8 mouse cellular contexts compared by ENCODE assay signal in genomic region chr8:125568851-125569532, GRCm38 (mm10). TPM values are rescaled to one million over a fixed set of nuclear protein-coding genes. Genes with fewer than 3 reads are reported as not detected.
DNase-seq lines count a peak whose midpoint lies in the region; ATAC-seq lines count a peak whose summit lies in the region.

No protein-coding gene starts in this region.

- H3K9ac ChIP-seq in embryonic facial prominence, embryonic 13.5 days: peak overlapping the region; percentile 83
- peak overlapping the region; percentile 86 for H3K9ac ChIP-seq in heart, embryonic 15.5 days
- peak overlapping the region; percentile 57 for H3K9ac ChIP-seq in liver, embryonic 16.5 days (ENCODE audit: low read depth, low read length)
- H3K9ac ChIP-seq in neural tube, embryonic 11.5 days (ENCODE audit: low read length): peak overlapping the region; percentile 77

- peak overlapping the region; percentile 94 for H3K4me2 ChIP-seq in embryonic facial prominence, embryonic 13.5 days
- H3K4me2 ChIP-seq in heart, embryonic 15.5 days: peak overlapping the region; percentile 96
- peak overlapping the region; percentile 81 for H3K4me2 ChIP-seq in liver, embryonic 16.5 days (ENCODE audit: low read depth, low read length)
- peak overlapping the region; percentile 90 for H3K4me2 ChIP-seq in neural tube, embryonic 11.5 days (ENCODE audit: low read depth)

- peaks cover 40% of the 10 kb centered on the region for H3K4me1 ChIP-seq in embryonic facial prominence, embryonic 13.5 days
- H3K4me1 ChIP-seq in heart, embryonic 15.5 days (replicated peaks): peaks cover 39% of the 10 kb centered on the region
- peaks cover 14% of the 10 kb centered on the region for H3K4me1 ChIP-seq in liver, embryonic 16.5 days (ENCODE audit: control insufficient read depth, low read depth, low read length)
- peaks cover 16% of the 10 kb centered on the region for H3K4me1 ChIP-seq in neural tube, embryonic 11.5 days (ENCODE audit: control insufficient read depth, insufficient read depth, low read length)

- no peaks in the 10 kb centered on the region for H3K9me3 ChIP-seq in embryonic facial prominence, embryonic 13.5 days
- no peaks in the 10 kb centered on the region for H3K9me3 ChIP-seq in heart, embryonic 15.5 days (replicated peaks)
- no peaks in the 10 kb centered on the region for H3K9me3 ChIP-seq in liver, embryonic 16.5 days (replicated peaks; ENCODE audit: control insufficient read depth, low read length)
- H3K9me3 ChIP-seq in neural tube, embryonic 11.5 days (ENCODE audit: control insufficient read depth, low read length): no peaks in the 10 kb centered on the region

- peak; percentile 66 for DNase-seq in CD4-positive helper T cell, adult 2 months (ENCODE audit: low read depth, low spot score)
- DNase-seq in adipocyte (ENCODE audit: low spot score): peak; percentile 88
- DNase-seq in kidney, postnatal 10 days: peak; percentile 73
- DNase-seq in neural tube, embryonic 11.5 days (ENCODE audit: low spot score): peak; percentile 64
- peak; percentile 58 for DNase-seq in yolk sac, embryonic 10.5 days (ENCODE audit: low spot score)

- peak overlapping the region; percentile 72 for H3K27ac ChIP-seq in embryonic facial prominence, embryonic 13.5 days
- H3K27ac ChIP-seq in heart, embryonic 15.5 days: peak overlapping the region; percentile 71
- H3K27ac ChIP-seq in liver, embryonic 16.5 days (ENCODE audit: low read length): no peak overlapping the region
- H3K27ac ChIP-seq in neural tube, embryonic 11.5 days (ENCODE audit: low read depth, low read length): peak overlapping the region; percentile 34; the same call in 1 of the 2 replicates

- no peak for ATAC-seq in embryonic facial prominence, embryonic 13.5 days (ENCODE audit: insufficient number of reproducible peaks, insufficient read depth, low FRiP score, low TSS enrichment, low read depth)
- ATAC-seq in heart, embryonic 15.5 days (replicated peaks; ENCODE audit: insufficient number of reproducible peaks, insufficient read depth, low FRiP score, low read depth): no peak
- ATAC-seq in liver, embryonic 16.5 days (ENCODE audit: low read depth): no peak
- ATAC-seq in neural tube, embryonic 11.5 days (ENCODE audit: insufficient read depth, low FRiP score, low TSS enrichment): peak; percentile 33; the same call in 1 of the 2 replicates

- WGBS in embryonic facial prominence, embryonic 13.5 days: under 1% methylated on average over 39 of the region's 39 CpGs
- WGBS in heart, embryonic 15.5 days: under 1% methylated on average over 39 of the region's 39 CpGs
- under 1% methylated on average over 39 of the region's 39 CpGs for WGBS in liver, embryonic 16.5 days (ENCODE audit: insufficient replicate concordance)
- WGBS in neural tube, embryonic 11.5 days: under 1% methylated on average over 39 of the region's 39 CpGs

- peaks cover 13% of the 10 kb centered on the region for H3K27me3 ChIP-seq in embryonic facial prominence, embryonic 13.5 days
- no peaks in the 10 kb centered on the region for H3K27me3 ChIP-seq in heart, embryonic 15.5 days
- peaks cover 25% of the 10 kb centered on the region for H3K27me3 ChIP-seq in liver, embryonic 16.5 days (ENCODE audit: control insufficient read depth, insufficient read depth, low read depth, low read length)
- H3K27me3 ChIP-seq in neural tube, embryonic 11.5 days (ENCODE audit: control insufficient read depth, insufficient read depth, low read length): 0 out of 2 replicates have a peak, but pooled peaks cover 2% of the 10 kb centered on the region

- H3K4me3 ChIP-seq in embryonic facial prominence, embryonic 13.5 days: peak overlapping the region; percentile 74
- H3K4me3 ChIP-seq in heart, embryonic 15.5 days: peak overlapping the region; percentile 77
- H3K4me3 ChIP-seq in liver, embryonic 16.5 days (ENCODE audit: low read depth, low read length): peak overlapping the region; percentile 63
- H3K4me3 ChIP-seq in neural tube, embryonic 11.5 days (ENCODE audit: low read depth, low read length): peak overlapping the region; percentile 74

- no peaks in the 10 kb centered on the region for H3K36me3 ChIP-seq in embryonic facial prominence, embryonic 13.5 days
- no peaks in the 10 kb centered on the region for H3K36me3 ChIP-seq in heart, embryonic 15.5 days
- no peaks in the 10 kb centered on the region for H3K36me3 ChIP-seq in liver, embryonic 16.5 days (ENCODE audit: control insufficient read depth, insufficient read depth)
- H3K36me3 ChIP-seq in neural tube, embryonic 11.5 days (ENCODE audit: control insufficient read depth, insufficient read depth, low read length): no peaks in the 10 kb centered on the region

RNA-seq across cellular contexts. Expression of gene Sipa1l2, which starts 0.6 kb away (rescaled TPM):
- 17.9 and 18.0 TPM in 2 replicates for polyA plus RNA-seq in embryonic facial prominence, embryonic 13.5 days (2015; fragmentation: Nextera tagmentation; extraction: Ambion mirVana)
- polyA plus RNA-seq in heart, embryonic 15.5 days (2015; fragmentation: Nextera tagmentation; extraction: Ambion mirVana): 20.6 and 24.5 TPM in 2 replicates
- 0.83 and 1.1 TPM in 2 replicates for polyA plus RNA-seq in liver, embryonic 16.5 days (2015; fragmentation: Nextera tagmentation; extraction: Ambion mirVana)
- 11.6 TPM in 2 replicates for polyA plus RNA-seq in neural tube, embryonic 11.5 days (2014; fragmentation: Nextera tagmentation; extraction: Ambion mirVana)
